Mouse (Mus musculus): Measurements from ENCODE around the gene Foxb1. TPM values are rescaled to one million over a fixed set of nuclear protein-coding genes. Genes with fewer than 3 reads are reported as not detected.

The Foxb1 gene
- polyA plus RNA-seq (2015; fragmentation: Nextera tagmentation; extraction: Ambion mirVana) = 5.2 and 5.3 TPM in 2 replicates

GRCm38 (mm10) chr9:69760371-69761301, at the start of gene Foxb1:
TSS of gene Foxb1 (minus strand) at chr9:69760940.

Other genes with a start within 250 kb of the Foxb1 start
- 42.0 and 45.9 TPM in 2 replicates for gene Bnip2, start 228.5 kb upstream of the Foxb1 start, polyA plus RNA-seq (2015; fragmentation: Nextera tagmentation; extraction: Ambion mirVana)

Data from neural tube, postnatal 0 days (tissue).